Mouse (Mus musculus): ENCODE measurements at regions not wholly inside any gene's neighbourhood (a gene's known extent, or its start where the extent isn't known, plus 50 kb on each side); places are given as distances from the start of the nearest gene placed in this dataset.

GRCm38 (mm10) chr15:37067326-37067725 is 59.8 kb upstream of the Zfp706 start:
- WGBS, result 83% methylated on average over 4 of the region's 4 CpGs
- Histone ChIP-seq H3K27me3 (ENCODE audit: insufficient read depth, low read length) (no peaks in the 10 kb centered on the region), H3K9ac (replicated peaks; ENCODE audit: low read length) (no peak overlapping the region), H3K4me1 (ENCODE audit: insufficient read depth, low read length) (no peaks in the 10 kb centered on the region), H3K27ac (no peak overlapping the region), H3K4me2 (ENCODE audit: low read depth, low read length) (no peak overlapping the region), H3K9me3 (ENCODE audit: low read length) (no peaks in the 10 kb centered on the region), H3K36me3 (ENCODE audit: insufficient read depth, low read length) (no peaks in the 10 kb centered on the region), H3K4me3 (ENCODE audit: low read length) (no peak overlapping the region)
- DNase-seq (ENCODE audit: low spot score), result no peak
- no peak for ATAC-seq
- TF ChIP-seq CTCF (IDR thresholded peaks at IDR 0.05; ENCODE audit: low read depth), result no peak

GRCm38 (mm10) chr15:37065926-37066550 is 58.5 kb upstream of the Zfp706 start:
- no peak overlapping the region for H3K4me2 ChIP-seq (ENCODE audit: low read depth, low read length)
- no peaks in the 10 kb centered on the region for H3K4me1 ChIP-seq (ENCODE audit: insufficient read depth, low read length)
- 82% methylated on average over 9 of the region's 9 CpGs for WGBS
- no peak overlapping the region for H3K9ac ChIP-seq (replicated peaks; ENCODE audit: low read length)
- TF ChIP-seq CTCF (IDR thresholded peaks at IDR 0.05; ENCODE audit: low read depth), result no peak
- H3K36me3 ChIP-seq (ENCODE audit: insufficient read depth, low read length), result no peaks in the 10 kb centered on the region
- no peak overlapping the region for H3K4me3 ChIP-seq (ENCODE audit: low read length)
- DNase-seq (ENCODE audit: low spot score) (no peak), ATAC-seq (no peak)
- H3K27me3 ChIP-seq (ENCODE audit: insufficient read depth, low read length), result no peaks in the 10 kb centered on the region
- no peak overlapping the region for H3K27ac ChIP-seq
- no peaks in the 10 kb centered on the region for H3K9me3 ChIP-seq (ENCODE audit: low read length)

GRCm38 (mm10) chr15:37065408-37065807 is 57.8 kb upstream of the Zfp706 start:
- no peaks in the 10 kb centered on the region for H3K36me3 ChIP-seq (ENCODE audit: insufficient read depth, low read length)
- TF ChIP-seq CTCF (IDR thresholded peaks at IDR 0.05; ENCODE audit: low read depth), result no peak
- H3K27me3 ChIP-seq (ENCODE audit: insufficient read depth, low read length), result no peaks in the 10 kb centered on the region
- no peak overlapping the region for H3K4me2 ChIP-seq (ENCODE audit: low read depth, low read length)
- DNase-seq (ENCODE audit: low spot score) (no peak), ATAC-seq (no peak)
- no peak overlapping the region for H3K4me3 ChIP-seq (ENCODE audit: low read length)
- H3K27ac ChIP-seq, result no peak overlapping the region
- H3K4me1 ChIP-seq (ENCODE audit: insufficient read depth, low read length), result no peaks in the 10 kb centered on the region
- WGBS, result 54% methylated on average over 6 of the region's 6 CpGs
- H3K9ac ChIP-seq (replicated peaks; ENCODE audit: low read length), result no peak overlapping the region
- no peaks in the 10 kb centered on the region for H3K9me3 ChIP-seq (ENCODE audit: low read length)

- Histone ChIP-seq H3K4me1 (ENCODE audit: insufficient read depth, low read length) (no peaks in the 10 kb centered on the region), H3K9me3 (ENCODE audit: low read length) (no peaks in the 10 kb centered on the region), H3K4me3 (ENCODE audit: low read length) (no peak overlapping the region), H3K9ac (replicated peaks; ENCODE audit: low read length) (no peak overlapping the region), H3K4me2 (ENCODE audit: low read depth, low read length) (no peak overlapping the region), H3K27ac (no peak overlapping the region), H3K27me3 (ENCODE audit: insufficient read depth, low read length) (no peaks in the 10 kb centered on the region), H3K36me3 (ENCODE audit: insufficient read depth, low read length) (no peaks in the 10 kb centered on the region)
- 87% methylated on average over 6 of the region's 6 CpGs for WGBS
- TF ChIP-seq CTCF (IDR thresholded peaks at IDR 0.05; ENCODE audit: low read depth), result no peak
- ATAC-seq (no peak), DNase-seq (ENCODE audit: low spot score) (no peak)
Observed at GRCm38 (mm10) chr15:37063781-37064383, 56.3 kb upstream of the Zfp706 start.

GRCm38 (mm10) chr15:37062585-37062984 is 55.0 kb upstream of the Zfp706 start:
- no peaks in the 10 kb centered on the region for H3K36me3 ChIP-seq (ENCODE audit: insufficient read depth, low read length)
- H3K4me3 ChIP-seq (ENCODE audit: low read length), result no peak overlapping the region
- TF ChIP-seq CTCF (IDR thresholded peaks at IDR 0.05; ENCODE audit: low read depth), result no peak
- no peak overlapping the region for H3K27ac ChIP-seq
- DNase-seq (ENCODE audit: low spot score) (peak; percentile 58), ATAC-seq (peak; percentile 55)
- H3K4me2 ChIP-seq (ENCODE audit: low read depth, low read length), result no peak overlapping the region
- no peak overlapping the region for H3K9ac ChIP-seq (replicated peaks; ENCODE audit: low read length)
- no peaks in the 10 kb centered on the region for H3K27me3 ChIP-seq (ENCODE audit: insufficient read depth, low read length)
- WGBS, result 73% methylated on average over 7 of the region's 7 CpGs
- no peaks in the 10 kb centered on the region for H3K4me1 ChIP-seq (ENCODE audit: insufficient read depth, low read length)
- H3K9me3 ChIP-seq (ENCODE audit: low read length), result no peaks in the 10 kb centered on the region

GRCm38 (mm10) chr15:37061501-37061900 is 53.9 kb upstream of the Zfp706 start:
- no peak overlapping the region for H3K9ac ChIP-seq (replicated peaks; ENCODE audit: low read length)
- TF ChIP-seq CTCF (IDR thresholded peaks at IDR 0.05; ENCODE audit: low read depth), result no peak
- H3K4me1 ChIP-seq (ENCODE audit: insufficient read depth, low read length), result no peaks in the 10 kb centered on the region
- H3K9me3 ChIP-seq (ENCODE audit: low read length), result no peaks in the 10 kb centered on the region
- ATAC-seq, result no peak
- no peaks in the 10 kb centered on the region for H3K36me3 ChIP-seq (ENCODE audit: insufficient read depth, low read length)
- H3K4me3 ChIP-seq (ENCODE audit: low read length), result no peak overlapping the region
- 82% methylated on average over 6 of the region's 6 CpGs for WGBS
- DNase-seq (ENCODE audit: low spot score), result no peak
- H3K4me2 ChIP-seq (ENCODE audit: low read depth, low read length), result no peak overlapping the region
- no peaks in the 10 kb centered on the region for H3K27me3 ChIP-seq (ENCODE audit: insufficient read depth, low read length)
- no peak overlapping the region for H3K27ac ChIP-seq

- Histone ChIP-seq H3K4me2 (ENCODE audit: low read depth, low read length) (no peak overlapping the region), H3K27me3 (ENCODE audit: insufficient read depth, low read length) (no peaks in the 10 kb centered on the region), H3K36me3 (ENCODE audit: insufficient read depth, low read length) (no peaks in the 10 kb centered on the region), H3K27ac (no peak overlapping the region), H3K9me3 (ENCODE audit: low read length) (no peaks in the 10 kb centered on the region), H3K4me1 (ENCODE audit: insufficient read depth, low read length) (no peaks in the 10 kb centered on the region), H3K4me3 (ENCODE audit: low read length) (no peak overlapping the region), H3K9ac (replicated peaks; ENCODE audit: low read length) (no peak overlapping the region)
- TF ChIP-seq CTCF (IDR thresholded peaks at IDR 0.05; ENCODE audit: low read depth), result no peak
- no peak for DNase-seq (ENCODE audit: low spot score)
- no peak for ATAC-seq
- 92% methylated on average over 6 of the region's 6 CpGs for WGBS
Observed at GRCm38 (mm10) chr15:37060831-37061230, 53.3 kb upstream of the Zfp706 start.
